Mouse (Mus musculus) E14TG2a.4 (cell line): ENCODE results near the gene Lypd6.

Experiments
- CTCF ChIP-seq: conservative IDR thresholded peaks from 2 replicates; pipeline ENCODE4 v1.5.1; 2014; ENCODE audit warnings: low read length
- NANOG ChIP-seq: IDR thresholded peaks from 2 replicates; pipeline ENCODE4 v1.6.1; 2014; ENCODE audit warnings: borderline replicate concordance, low read length, mixed read lengths
- POU5F1 ChIP-seq: IDR thresholded peaks from 2 replicates; pipeline ENCODE4 v1.6.1; 2014; ENCODE audit warnings: low read length, borderline replicate concordance

DNA sequence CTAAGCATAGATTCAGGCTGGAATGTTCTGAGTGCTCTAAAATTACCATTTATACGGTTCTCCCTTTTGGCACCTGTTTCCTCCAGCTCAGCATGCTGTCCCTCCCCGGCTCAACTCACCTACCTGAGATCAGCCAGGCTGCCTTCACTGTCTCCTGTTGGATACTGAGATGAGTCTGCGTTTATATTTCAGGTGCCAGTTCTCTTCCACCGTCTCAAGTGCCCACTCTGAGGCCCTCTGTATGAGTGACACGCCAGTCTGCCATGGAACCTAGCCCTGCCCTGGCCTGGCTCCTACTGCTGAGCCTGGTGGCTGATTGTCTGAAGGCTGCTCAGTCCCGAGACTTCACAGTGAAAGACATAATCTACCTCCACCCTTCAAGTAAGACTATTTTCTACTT, 99.0 kb downstream of the Lypd6 start:
- no peak for TF ChIP-seq CTCF
- TF ChIP-seq NANOG: no peak
- TF ChIP-seq POU5F1: no peak
